Mouse (Mus musculus) stomach, embryonic 14.5 days (tissue): ENCODE measurements around the gene Hip1r. TPM values are rescaled to one million over a fixed set of nuclear protein-coding genes. Genes with fewer than 3 reads are reported as not detected.

Experiments used
- ATAC-seq: fragments of 200-750 bp; cut with Nextera tagmentation; 2 replicates; pipeline ENCODE4 v1.8.0; 2017; ENCODE audit warnings: low read depth, moderate TSS enrichment; ENCODE audit not compliant: insufficient number of reproducible peaks, insufficient read depth, low FRiP score
- H3K27ac ChIP-seq: fragments of 300-500 bp; sonication (generic); 2 replicates; pipeline ENCODE4 v1.5.1; 2014; ENCODE audit warnings: mild to moderate bottlenecking, low read length, moderate library complexity, mixed read lengths
- H3K27me3 ChIP-seq: fragments of 300-500 bp; sonication (generic); 2 replicates; pipeline ENCODE4 v1.6.1; 2014; ENCODE audit warnings: low read length, control low read depth, mixed read lengths; ENCODE audit not compliant: control insufficient read depth, insufficient read depth
- H3K36me3 ChIP-seq: fragments of 300-500 bp; sonication (generic); 2 replicates; pipeline ENCODE4 v1.6.1; 2014; ENCODE audit warnings: mild to moderate bottlenecking, control low read depth, low read length, moderate library complexity, mixed read lengths; ENCODE audit not compliant: control insufficient read depth, insufficient read depth
- H3K4me1 ChIP-seq: fragments of 300-500 bp; sonication (generic); 2 replicates; pipeline ENCODE4 v1.6.1; 2014; ENCODE audit warnings: low read length, control low read depth, mixed read lengths; ENCODE audit not compliant: control insufficient read depth, insufficient read depth
- H3K4me2 ChIP-seq: fragments of 300-500 bp; sonication (generic); replicated peaks from 2 replicates; pipeline ENCODE4 v1.6.1; 2014; ENCODE audit warnings: low read depth, low read length, control low read depth
- H3K4me3 ChIP-seq: fragments of 300-500 bp; sonication (generic); 2 replicates; pipeline ENCODE4 v1.5.1; 2014; ENCODE audit warnings: low read depth, low read length, control low read depth
- H3K9ac ChIP-seq: fragments of 300-500 bp; sonication (generic); replicated peaks from 2 replicates; pipeline ENCODE4 v1.6.1; 2014; ENCODE audit warnings: low read depth, mild to moderate bottlenecking, control low read depth, low read length, moderate library complexity, mixed read lengths
- H3K9me3 ChIP-seq: fragments of 300-500 bp; sonication (generic); 2 replicates; pipeline ENCODE4 v1.6.1; 2016; ENCODE audit warnings: low read depth, low read length, control low read depth; ENCODE audit not compliant: control insufficient read depth
- WGBS: fragments of 180-500 bp; shearing (Covaris S2); extraction: QIAGEN DNeasy Blood & Tissue Kit; methylation state at CpG from one replicate; pipeline ENCODE4 v1.1.7; 2014; 5-methylcytosine and 5-hydroxymethylcytosine counted together
- polyA plus RNA-seq: library from polyadenylated mRNA; unstranded; fragments of >200 nt; fragmentation: Nextera tagmentation; extraction: Ambion mirVana; gene quantifications from 2 replicates; pipeline ENCODE4 v1.2.1, GENCODE M21; 2014

Gene Hip1r
- polyA plus RNA-seq, 1 experiment from 2014 or later: 16.9 TPM

DNA sequence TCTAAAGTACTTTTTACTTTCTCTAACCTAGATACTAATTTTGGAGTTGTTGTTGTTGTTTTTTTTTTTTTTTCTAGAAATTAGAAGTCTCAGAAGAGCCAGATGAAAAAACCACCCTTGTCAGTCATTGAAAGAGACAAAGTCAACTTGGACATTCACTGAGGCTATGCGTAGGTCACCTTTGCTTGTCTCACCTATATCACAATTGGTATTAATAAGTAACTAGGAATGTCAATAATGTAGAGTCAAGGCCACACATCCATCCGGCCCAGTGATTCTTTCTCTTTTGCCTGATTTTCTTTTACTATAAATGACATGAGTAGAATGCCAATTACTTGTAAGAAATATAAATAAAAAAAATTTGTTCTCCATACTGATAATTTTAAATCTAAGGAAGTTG lies 6.7 kb upstream of the Hip1r start:
- Histone ChIP-seq H3K36me3 (no peaks in the 10 kb centered on the region), H3K27me3 (no peaks in the 10 kb centered on the region), H3K9me3 (no peaks in the 10 kb centered on the region), H3K9ac (no peak overlapping the region), H3K27ac (no peak overlapping the region), H3K4me2 (no peak overlapping the region), H3K4me1 (no peaks in the 10 kb centered on the region), H3K4me3 (no peak overlapping the region)
- no peak for ATAC-seq
- 70% methylated on average over 2 of the region's 2 CpGs for WGBS

GRCm38 (mm10) chr5:123968468-123968867 lies 5.0 kb upstream of the Hip1r start:
- no peak overlapping the region for H3K9ac ChIP-seq
- no peak overlapping the region for H3K4me2 ChIP-seq
- 60% methylated on average over 5 of the region's 5 CpGs for WGBS
- H3K4me3 ChIP-seq: no peak overlapping the region
- H3K9me3 ChIP-seq: no peaks in the 10 kb centered on the region
- H3K4me1 ChIP-seq: no peaks in the 10 kb centered on the region
- H3K27ac ChIP-seq: no peak overlapping the region
- peaks cover 6% of the 10 kb centered on the region; the same call in 1 of the 2 replicates for H3K27me3 ChIP-seq
- no peaks in the 10 kb centered on the region for H3K36me3 ChIP-seq
- ATAC-seq: no peak

- no peak overlapping the region for H3K4me3 ChIP-seq
- no peak overlapping the region for H3K9ac ChIP-seq
- no peaks in the 10 kb centered on the region for H3K9me3 ChIP-seq
- no peak overlapping the region for H3K4me2 ChIP-seq
- WGBS: 76% methylated on average over 8 of the region's 8 CpGs
- H3K36me3 ChIP-seq: no peaks in the 10 kb centered on the region
- no peak for ATAC-seq
- H3K4me1 ChIP-seq: no peaks in the 10 kb centered on the region
- no peak overlapping the region for H3K27ac ChIP-seq
- peaks cover 6% of the 10 kb centered on the region; the same call in 1 of the 2 replicates for H3K27me3 ChIP-seq
Measured at GRCm38 (mm10) chr5:123969216-123969615, 4.2 kb upstream of the Hip1r start.

DNA sequence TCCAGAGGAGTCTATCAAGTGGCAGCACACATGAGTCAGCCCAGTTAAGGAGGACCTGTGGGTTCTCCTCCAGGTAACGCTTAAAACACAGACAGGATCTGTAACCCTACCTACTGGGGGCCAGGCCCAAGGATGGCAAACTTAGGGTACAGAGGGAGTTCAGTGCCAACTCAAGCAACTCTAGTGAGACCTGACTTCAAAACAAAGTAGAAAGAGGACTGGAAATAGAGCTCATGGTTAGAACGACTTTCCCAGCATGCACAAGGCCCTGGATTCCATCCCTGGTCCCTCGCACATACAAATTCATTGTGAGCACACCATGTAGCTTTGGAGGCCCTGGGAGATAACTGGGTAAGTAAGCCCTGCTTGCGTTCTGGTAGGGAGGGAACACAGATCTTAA lies 2.9 kb upstream of the Hip1r start:
- ATAC-seq: no peak
- 87% methylated on average over 4 of the region's 4 CpGs for WGBS
- H3K4me3 ChIP-seq: no peak overlapping the region
- H3K27ac ChIP-seq: no peak overlapping the region
- H3K9me3 ChIP-seq: no peaks in the 10 kb centered on the region
- no peak overlapping the region for H3K9ac ChIP-seq
- no peaks in the 10 kb centered on the region for H3K36me3 ChIP-seq
- H3K4me2 ChIP-seq: no peak overlapping the region
- H3K27me3 ChIP-seq: peaks cover 10% of the 10 kb centered on the region; the same call in 1 of the 2 replicates
- no peaks in the 10 kb centered on the region for H3K4me1 ChIP-seq

DNA sequence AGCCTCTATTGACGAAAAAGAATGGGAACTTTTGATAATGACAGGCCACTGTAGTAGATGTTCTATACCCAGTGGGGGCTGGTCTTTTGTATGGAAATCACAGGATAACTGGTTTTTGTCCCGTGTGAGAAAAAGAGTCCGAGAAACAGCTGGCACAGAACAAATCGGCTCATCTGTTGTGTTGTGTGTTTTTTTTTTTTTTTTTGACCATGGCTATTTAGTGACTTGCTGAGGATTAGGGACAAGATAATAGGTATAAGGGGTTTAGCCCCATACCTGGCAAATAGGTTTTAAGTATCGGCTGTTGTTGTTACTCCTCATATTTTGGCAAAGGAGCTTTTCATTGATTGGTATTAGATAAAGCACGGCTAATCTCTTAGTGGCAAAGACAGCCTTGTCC lies 975 bp upstream of the Hip1r start:
- Histone ChIP-seq H3K4me1 (peaks cover under 1% of the 10 kb centered on the region; the same call in 1 of the 2 replicates), H3K36me3 (no peaks in the 10 kb centered on the region), H3K9ac (no peak overlapping the region), H3K27me3 (peaks cover 10% of the 10 kb centered on the region; the same call in 1 of the 2 replicates), H3K4me2 (no peak overlapping the region), H3K9me3 (no peaks in the 10 kb centered on the region), H3K4me3 (no peak overlapping the region), H3K27ac (no peak overlapping the region)
- WGBS: 66% methylated on average over 6 of the region's 6 CpGs
- no peak for ATAC-seq

DNA sequence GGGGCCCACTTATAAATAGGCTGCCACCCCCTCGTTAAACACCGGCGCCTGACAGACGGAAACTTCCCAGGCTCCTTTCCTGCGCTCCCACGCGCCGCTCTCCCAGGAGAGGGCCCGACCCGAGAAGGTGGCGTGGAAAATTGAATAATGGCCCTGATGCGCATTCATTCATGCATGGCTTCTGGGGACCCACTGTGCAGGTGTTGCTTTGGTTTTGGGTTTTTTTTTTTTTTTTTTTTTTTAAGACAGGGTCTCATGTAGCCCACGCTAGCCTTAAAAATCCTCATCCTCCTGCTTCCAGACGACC lies 704 bp downstream of the Hip1r start:
- peaks cover 3% of the 10 kb centered on the region; the same call in 1 of the 2 replicates for H3K4me1 ChIP-seq
- peaks cover 10% of the 10 kb centered on the region; the same call in 1 of the 2 replicates for H3K27me3 ChIP-seq
- H3K4me2 ChIP-seq: peak overlapping the region; percentile 86
- H3K4me3 ChIP-seq: peak overlapping the region; percentile 65
- H3K27ac ChIP-seq: peak overlapping the region; percentile 52; the same call in 1 of the 2 replicates
- ATAC-seq: no peak
- 2% methylated on average over 14 of the region's 14 CpGs for WGBS
- no peaks in the 10 kb centered on the region for H3K9me3 ChIP-seq
- no peaks in the 10 kb centered on the region for H3K36me3 ChIP-seq
- H3K9ac ChIP-seq: peak overlapping the region; percentile 64

DNA sequence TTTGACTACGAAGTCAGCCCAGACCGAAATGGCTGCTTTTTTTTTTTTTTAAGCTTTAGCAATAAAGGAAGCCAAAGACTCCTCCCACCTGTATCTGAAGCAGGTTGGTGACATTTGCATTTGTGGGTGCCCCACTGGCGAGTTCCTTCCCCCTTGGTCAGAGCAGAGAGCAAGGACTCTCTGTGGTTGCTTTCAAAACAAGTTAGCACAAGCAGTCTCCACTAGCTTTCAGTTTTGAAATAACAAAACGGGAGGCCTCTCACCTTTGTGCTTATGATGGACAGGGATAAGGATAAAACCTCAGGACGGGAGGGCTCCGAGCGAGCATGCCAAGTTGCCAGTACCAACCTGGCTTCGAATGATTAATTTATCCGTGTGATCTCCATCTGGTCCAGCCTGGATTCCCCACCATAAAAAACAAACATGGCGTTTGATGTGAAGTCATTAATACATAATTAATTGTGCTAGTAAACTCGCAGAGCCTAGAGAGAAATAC lies 1.2 kb downstream of the Hip1r start:
- Histone ChIP-seq H3K27ac (peak overlapping the region; percentile 15; the same call in 1 of the 2 replicates), H3K4me3 (peak overlapping the region; percentile 65), H3K9me3 (no peaks in the 10 kb centered on the region), H3K36me3 (no peaks in the 10 kb centered on the region), H3K9ac (no peak overlapping the region; the same call in 1 of the 2 replicates), H3K4me2 (peak overlapping the region; percentile 86), H3K27me3 (peaks cover 10% of the 10 kb centered on the region; the same call in 1 of the 2 replicates), H3K4me1 (peaks cover 8% of the 10 kb centered on the region)
- no peak for ATAC-seq
- WGBS: 16% methylated on average over 11 of the region's 11 CpGs

DNA sequence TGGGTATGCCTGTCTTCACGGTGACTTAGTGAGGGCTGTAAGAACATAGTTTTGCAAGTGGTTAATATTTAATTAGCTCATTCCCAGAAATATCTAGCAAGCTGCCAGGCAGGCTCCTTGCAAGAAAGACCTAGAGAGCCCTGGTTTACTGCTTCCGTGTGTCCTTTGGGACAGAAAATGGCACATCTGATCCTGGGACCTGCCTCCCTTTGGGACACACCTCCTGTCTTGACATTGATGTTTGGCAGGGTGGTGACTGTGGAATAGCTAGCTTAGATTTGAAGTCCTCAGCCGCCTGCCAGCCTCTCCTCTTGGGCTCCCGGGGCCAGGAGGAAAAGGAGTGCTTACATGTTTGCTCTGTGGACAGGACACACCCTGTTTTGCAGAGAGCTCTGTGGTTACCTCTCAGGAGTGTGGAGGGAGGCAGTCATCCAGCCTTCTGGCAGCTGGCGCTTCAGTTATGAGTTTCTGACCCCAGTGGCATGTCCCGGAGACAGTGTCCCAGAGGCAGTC lies 2.3 kb downstream of the Hip1r start:
- peak; percentile 57 for ATAC-seq
- H3K4me2 ChIP-seq: peak overlapping the region; percentile 86
- H3K4me1 ChIP-seq: peaks cover 8% of the 10 kb centered on the region
- H3K9me3 ChIP-seq: no peaks in the 10 kb centered on the region
- 0 out of 2 replicates have a peak overlapping the region, but pooled peaks have one; percentile 65 for H3K4me3 ChIP-seq
- WGBS: 48% methylated on average over 6 of the region's 6 CpGs
- H3K27ac ChIP-seq: peak overlapping the region; percentile 72; the same call in 1 of the 2 replicates
- H3K36me3 ChIP-seq: no peaks in the 10 kb centered on the region
- no peak overlapping the region for H3K9ac ChIP-seq
- H3K27me3 ChIP-seq: peaks cover 10% of the 10 kb centered on the region; the same call in 1 of the 2 replicates

- no peak for ATAC-seq
- 0 out of 2 replicates have a peak overlapping the region, but pooled peaks have one; percentile 10 for H3K4me2 ChIP-seq
- no peak overlapping the region for H3K9ac ChIP-seq
- H3K27ac ChIP-seq: peak overlapping the region; percentile 75; the same call in 1 of the 2 replicates
- peaks cover 8% of the 10 kb centered on the region for H3K4me1 ChIP-seq
- H3K36me3 ChIP-seq: no peaks in the 10 kb centered on the region
- WGBS: 33% methylated on average over 3 of the region's 3 CpGs
- H3K4me3 ChIP-seq: no peak overlapping the region
- no peaks in the 10 kb centered on the region for H3K9me3 ChIP-seq
- H3K27me3 ChIP-seq: peaks cover 10% of the 10 kb centered on the region; the same call in 1 of the 2 replicates
Measured at GRCm38 (mm10) chr5:123977231-123977630, 3.8 kb downstream of the Hip1r start.
